Mouse (Mus musculus) yolk sac, embryonic 10.5 days (tissue): ENCODE data around the gene Rmnd1.

Experiments
- DNase-seq: peaks from one replicate; pipeline ENCODE4 v3.0.0-alpha.2; 2017; ENCODE audit warnings: low spot score

Gene Rmnd1

DNA sequence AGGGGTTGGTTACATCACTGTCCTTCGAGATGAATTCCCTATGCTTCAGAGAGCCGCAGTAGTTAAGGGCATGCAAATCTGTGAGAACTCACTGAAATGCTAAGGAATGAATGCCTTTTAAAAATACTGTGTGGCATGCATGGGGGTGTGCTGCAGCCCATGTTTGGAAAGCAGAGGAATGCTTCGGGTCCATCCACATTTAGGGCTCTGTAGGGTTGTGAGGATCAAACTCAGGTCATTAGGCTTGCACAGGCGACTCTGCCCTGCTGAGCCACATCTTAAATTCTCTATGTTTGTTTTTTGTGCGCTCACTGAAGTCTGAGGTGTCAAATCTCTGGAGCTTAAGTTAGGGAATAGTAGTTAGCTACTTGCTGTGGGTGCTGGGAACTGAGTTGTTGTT is 41.1 kb downstream of the Rmnd1 start:
- no peak for DNase-seq

DNA sequence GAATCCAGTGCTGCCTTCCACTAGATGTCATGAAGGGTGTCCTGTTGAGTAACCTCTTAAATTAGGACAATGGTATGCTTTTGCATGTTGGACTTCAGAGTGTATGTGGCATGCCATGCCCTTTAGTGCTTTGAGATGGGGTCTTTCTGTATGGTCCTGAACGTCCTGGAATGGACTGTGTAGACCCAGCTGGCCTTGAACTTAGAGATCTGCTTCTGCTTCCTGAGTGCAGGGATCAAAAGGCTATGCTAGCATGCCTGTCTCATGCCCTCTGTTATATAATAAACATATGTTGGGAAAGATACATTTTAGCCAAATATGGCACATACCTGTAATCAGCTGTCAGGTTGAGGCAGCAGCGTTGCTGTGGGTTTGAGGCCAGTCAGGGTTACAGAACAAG is 41.6 kb downstream of the Rmnd1 start:
- no peak for DNase-seq

GRCm38 (mm10) chr10:4389461-4390112 is 42.6 kb downstream of the Rmnd1 start:
- DNase-seq = no peak

DNA sequence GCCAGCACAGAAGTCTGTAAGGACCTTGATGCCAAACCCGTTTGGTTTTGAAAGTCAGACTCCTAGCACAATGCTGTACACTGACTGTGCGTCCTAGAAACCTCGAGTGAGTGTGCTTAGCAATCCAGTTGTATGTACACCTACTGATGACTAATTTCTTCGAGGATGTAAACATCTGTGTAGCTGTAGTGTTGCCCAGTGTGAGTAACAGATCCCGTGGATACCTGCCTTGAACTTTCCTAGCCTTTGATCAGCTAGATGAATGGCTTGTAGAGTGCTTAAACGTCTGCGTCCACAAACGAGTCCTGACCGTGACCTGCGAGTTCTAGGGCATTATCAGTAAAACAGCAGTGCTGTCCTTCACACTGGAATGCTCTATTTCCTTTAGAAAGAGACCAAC is 43.2 kb downstream of the Rmnd1 start:
- no peak for DNase-seq

GRCm38 (mm10) chr10:4388384-4388745 is 43.8 kb downstream of the Rmnd1 start:
- DNase-seq = no peak

DNA sequence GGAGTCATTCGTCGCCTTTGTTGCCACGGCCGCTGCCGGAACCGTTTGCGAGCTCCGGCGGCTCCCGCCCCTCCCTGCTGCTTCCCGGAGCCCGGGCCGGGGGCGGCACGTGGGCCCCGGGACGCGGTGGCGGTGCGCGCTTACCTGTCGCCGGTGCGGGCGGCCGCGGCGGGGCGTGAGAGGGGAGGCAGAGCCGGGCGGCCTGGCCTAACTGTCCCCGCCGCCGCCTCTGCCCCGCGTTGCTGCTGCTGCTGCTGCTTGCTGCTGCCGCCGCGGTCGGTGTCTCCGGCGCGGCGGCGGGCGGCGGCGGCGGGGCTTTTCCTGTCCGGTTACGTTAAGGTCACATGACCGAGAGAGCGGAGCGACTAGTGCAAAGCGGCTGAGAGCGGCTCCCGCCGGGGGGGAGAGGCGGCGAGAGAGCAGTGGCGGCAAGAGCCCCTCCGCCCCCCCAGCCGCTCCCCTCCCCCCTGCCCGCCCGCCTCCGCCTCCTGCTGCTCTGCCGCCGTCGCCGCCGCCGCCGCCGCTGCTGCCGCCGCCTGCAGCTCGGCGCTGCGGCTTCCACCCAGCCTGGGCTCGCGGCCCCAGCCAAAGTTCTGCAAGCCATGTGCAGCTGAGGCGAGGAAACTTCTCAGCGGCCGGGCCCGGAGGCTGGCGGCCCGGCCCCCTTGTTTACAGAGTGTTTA is 44.3 kb downstream of the Rmnd1 start, which contains the start of gene Zbtb2:
TSS of gene Zbtb2 (minus strand) at position 408 of the 683 bp plus-strand sequence.
- DNase-seq = peak; percentile 80

GRCm38 (mm10) chr10:4386609-4387591 is 45.3 kb downstream of the Rmnd1 start:
- DNase-seq = peak; percentile 95

DNA sequence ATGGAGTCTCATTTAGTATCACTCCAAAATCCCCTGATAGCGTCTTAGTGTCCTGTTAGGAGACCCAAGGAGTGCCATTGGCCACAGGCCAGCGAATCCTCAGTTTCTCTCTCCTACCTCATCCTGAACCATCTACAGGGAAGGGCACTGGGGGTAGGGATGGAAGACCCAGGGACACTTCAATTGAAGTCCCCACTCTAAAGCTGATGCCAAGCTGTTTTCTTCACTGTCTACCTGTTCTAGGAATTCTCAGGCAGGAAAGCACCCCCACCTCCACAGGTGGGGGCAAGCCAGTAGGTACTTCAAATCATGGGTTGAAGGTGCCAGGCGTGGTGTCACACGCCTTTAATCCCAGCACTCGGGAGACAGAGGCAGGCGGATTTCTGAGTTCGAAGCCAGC is 47.9 kb downstream of the Rmnd1 start:
- no peak for DNase-seq

GRCm38 (mm10) chr10:4380748-4381147 is 51.4 kb downstream of the Rmnd1 start:
- no peak for DNase-seq

GRCm38 (mm10) chr10:4376931-4377330 is 55.3 kb downstream of the Rmnd1 start:
- no peak for DNase-seq

DNA sequence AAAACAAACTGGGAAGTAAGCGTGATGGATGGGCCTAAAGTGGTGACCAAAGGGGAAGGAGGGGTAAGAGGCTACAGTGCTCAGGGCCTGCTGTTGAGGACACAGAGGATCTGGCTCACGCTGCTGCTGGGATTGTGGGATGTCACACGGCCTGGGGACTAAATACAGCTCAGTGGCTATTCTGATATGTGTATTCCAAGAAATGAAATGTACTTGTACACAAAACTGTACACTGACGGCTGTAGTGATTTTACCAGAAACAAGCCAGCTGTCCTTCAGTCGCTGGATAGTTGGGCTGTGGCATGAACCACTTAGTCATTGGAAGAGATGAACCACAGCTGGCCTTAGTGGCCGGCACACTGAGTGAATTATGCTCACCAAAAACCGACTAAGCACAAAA is 55.7 kb downstream of the Rmnd1 start:
- no peak for DNase-seq

GRCm38 (mm10) chr10:4375267-4375666 is 56.9 kb downstream of the Rmnd1 start:
- DNase-seq = no peak

DNA sequence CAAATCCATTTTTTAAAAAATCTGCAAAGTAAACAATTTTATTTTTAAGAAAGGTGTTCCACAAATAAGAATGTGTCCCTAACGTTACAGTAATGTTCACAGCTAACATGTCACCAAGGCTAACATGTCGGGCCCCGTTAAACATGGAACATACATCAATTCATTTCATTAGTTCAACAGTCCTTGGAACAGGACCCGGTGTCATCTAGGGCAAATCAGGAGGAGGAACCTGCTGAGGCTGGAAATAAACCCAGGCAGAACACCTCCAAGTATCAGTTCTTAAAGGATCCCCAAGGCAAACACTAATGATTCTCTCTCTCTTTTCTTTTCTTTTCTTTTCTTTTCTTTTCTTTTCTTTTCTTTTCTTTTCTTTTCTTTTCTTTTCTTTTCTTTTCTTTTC is 57.5 kb downstream of the Rmnd1 start:
- DNase-seq = no peak

GRCm38 (mm10) chr10:4374239-4374638 is 57.9 kb downstream of the Rmnd1 start:
- no peak for DNase-seq

GRCm38 (mm10) chr10:4373558-4373957 is 58.6 kb downstream of the Rmnd1 start:
- DNase-seq = no peak

- no peak for DNase-seq
Observed at GRCm38 (mm10) chr10:4372011-4372410, 60.2 kb downstream of the Rmnd1 start.

GRCm38 (mm10) chr10:4370105-4370504 is 62.1 kb downstream of the Rmnd1 start:
- DNase-seq = no peak

DNA sequence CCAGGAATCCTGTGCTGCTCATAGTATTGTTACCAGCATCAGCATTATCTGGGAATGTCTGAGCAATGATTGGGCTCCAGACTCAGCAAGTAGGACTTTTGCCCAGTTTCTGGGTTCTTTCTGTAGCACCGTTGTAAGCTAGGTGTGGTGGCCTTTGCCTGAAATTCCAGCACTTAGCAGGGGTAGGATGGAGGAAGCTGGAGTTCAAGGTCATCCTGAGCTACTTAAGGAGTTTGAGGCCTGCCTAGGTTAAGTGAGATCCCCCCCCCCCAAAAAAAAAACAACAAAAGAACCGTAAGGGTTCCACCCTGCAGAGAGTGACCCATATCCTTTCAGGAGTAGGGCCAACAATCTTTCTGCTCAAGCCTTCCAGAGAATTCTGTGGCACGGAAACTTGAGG is 67.6 kb downstream of the Rmnd1 start:
- DNase-seq = no peak

DNA sequence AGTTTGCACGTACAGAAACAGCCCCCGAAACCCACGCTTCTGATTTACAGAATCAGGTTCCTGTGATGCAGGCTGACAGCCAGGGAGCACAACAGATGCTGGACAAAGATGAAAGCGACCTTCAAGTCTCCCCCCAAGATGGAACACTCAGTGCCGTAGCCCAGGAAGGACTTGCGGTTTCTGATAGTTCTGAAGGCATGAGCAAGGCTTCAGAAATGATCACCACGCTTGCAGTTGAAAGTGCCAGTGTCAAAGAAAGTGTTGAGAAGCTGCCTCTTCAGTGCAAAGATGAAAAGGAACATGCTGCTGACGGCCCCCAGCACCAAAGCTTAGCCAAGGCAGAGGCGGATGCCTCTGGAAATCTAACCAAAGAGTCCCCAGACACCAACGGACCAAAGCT is 74.8 kb downstream of the Rmnd1 start:
- no peak for DNase-seq

GRCm38 (mm10) chr10:4356640-4357039 is 75.5 kb downstream of the Rmnd1 start:
- DNase-seq = no peak

GRCm38 (mm10) chr10:4355882-4356451 is 76.2 kb downstream of the Rmnd1 start:
- DNase-seq = no peak
